Mouse (Mus musculus): ENCODE results near the gene Hadh.

The Hadh gene

DNA sequence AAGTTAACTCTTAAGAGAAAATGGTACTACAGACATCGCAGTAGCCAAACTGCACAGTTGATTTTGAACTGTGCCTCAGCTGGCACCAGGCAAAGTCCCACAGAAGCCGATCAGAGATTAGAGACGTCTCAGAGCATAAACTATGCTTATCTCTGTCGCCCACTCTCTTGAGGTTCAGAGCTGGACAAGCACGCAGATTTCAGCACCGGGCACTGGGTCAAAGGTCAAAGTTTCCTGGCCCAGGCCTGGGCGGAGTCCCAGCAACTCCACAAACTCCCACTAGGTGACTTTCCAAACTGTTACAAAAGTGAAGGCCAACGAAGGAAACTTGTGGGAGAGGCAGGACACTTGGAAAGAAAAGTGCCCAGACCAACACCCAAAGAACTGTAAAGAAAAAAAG, 744 bp downstream of the Hadh start:
- no peak for DNase-seq (ENCODE audit: low spot score in 2 of 2)

DNA sequence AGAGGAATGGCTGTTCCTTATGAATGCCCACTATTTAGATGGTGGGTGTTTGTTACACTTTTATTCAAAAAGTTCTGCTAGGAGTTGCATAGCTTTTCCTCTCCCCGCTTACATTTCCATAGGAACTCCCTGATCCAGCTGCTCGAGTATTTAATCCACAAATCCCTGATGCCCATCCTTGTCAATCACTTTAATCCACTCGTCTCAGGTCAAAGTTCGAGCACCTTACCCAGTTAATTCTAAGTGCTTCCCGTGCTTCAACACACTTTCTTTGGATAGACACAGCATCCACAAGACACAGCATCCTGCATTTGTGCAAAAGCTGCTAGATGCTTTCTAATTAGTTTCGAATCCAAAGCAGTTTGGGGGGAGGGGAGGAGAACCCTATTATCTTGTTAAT, 1.5 kb downstream of the Hadh start:
- DNase-seq (ENCODE audit: low spot score in 2 of 2), result no peak

DNA sequence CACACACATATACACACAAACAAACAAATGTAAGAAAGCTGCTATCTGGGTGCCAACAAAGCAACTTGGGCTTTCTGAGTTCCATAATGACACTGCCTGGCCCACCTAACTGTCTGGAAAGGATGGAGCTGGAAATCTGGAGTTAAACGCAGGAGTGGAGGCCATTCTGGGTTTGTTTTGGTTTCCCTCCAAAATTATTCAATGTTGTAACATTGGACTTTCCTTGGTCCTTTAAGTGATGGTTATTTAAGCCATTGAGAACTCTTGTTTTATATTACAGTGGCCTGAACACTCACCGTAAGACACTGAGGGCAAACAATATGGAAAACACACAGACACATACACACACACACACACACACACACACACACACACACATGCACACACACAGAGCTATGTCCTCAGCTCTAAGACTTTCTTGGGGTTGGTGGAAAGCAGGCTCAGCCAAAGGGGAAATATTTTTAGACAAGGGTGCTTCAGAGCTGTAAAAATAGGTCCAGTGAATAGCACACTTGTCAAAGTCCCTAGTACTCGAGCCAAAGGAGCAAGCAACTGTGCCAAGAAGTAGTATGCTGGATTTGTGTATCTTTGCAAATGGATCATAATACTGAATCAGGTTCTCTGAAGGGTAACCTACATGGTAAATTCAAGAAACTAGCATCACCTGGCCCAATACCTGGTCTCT, 5.4 kb downstream of the Hadh start:
- DNase-seq (ENCODE audit: low spot score in 2 of 2), result no peak

DNA sequence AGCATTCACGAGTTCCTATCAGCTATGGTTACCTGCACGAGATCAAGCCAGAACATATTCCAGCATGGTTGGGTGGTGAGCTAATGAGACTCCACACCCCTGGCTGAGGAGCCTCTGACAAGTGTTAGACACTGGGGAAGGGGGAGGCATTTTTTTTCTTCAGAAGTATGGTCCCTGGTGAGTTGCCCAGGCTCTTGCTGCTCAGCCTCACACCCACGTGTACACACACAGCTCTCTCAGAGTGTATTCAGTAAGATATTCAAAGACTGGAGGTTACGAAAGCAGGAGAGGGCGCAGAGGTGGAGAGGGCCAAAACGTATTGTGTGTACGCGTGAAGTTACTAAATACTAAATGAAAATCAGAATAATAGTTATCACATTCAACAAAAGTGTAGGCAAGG, 6.4 kb downstream of the Hadh start:
- no peak for DNase-seq (ENCODE audit: low spot score in 2 of 2)

DNA sequence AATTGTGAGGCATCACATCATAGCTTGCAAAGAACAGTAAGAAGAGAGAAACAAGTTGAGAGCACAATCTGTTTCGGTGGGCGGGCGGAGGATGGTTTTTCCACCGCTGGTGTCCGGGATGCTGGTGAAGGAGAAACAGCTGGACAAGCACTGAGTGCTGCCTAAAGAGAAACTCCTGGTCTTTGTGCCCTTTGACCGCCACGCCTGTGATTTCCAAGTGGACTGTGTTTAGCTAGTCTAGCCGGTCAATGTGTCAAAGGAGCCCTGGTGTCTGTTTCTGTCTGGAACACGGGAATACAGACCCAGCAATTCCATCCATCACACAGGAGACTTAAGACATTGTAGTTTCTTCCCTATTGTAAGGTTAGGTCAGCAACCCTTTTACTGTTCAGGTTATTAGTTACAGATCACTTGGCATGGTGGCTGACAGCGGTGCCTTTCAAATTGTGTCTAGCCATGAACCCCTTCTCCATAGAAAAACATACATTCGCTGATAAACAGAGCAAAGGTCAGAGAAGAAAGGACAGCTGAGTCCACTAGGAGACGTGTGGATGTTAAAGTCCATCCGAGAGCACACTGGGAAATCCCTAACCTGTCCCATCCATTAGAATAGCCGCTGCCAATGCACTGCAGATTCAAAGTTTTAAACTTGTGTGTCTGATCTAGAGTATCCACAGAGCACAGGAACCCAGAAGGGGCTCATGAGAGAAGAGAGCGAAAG, 8.0 kb downstream of the Hadh start:
- no peak for DNase-seq (ENCODE audit: low spot score in 2 of 2)

DNA sequence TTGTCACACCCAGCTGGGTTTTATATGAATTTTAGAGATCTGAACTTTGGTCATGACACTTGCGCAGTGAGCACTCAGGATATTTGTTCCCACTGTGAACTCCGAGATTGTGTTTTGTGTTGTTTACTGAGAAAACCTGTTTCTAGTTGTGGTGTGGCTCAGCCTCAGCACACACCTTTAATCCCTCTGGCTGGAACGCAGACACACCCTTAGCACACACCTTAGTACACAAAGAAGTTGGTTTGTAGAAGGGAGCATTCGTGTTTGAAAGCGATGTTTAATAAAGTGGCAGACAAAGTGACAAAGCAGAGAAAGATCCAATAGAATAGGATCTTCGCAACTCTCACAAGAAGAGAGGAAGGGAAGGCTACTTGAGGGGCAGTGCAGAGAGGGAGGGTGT, 11.5 kb downstream of the Hadh start:
- DNase-seq (ENCODE audit: low spot score in 2 of 2), result no peak

DNA sequence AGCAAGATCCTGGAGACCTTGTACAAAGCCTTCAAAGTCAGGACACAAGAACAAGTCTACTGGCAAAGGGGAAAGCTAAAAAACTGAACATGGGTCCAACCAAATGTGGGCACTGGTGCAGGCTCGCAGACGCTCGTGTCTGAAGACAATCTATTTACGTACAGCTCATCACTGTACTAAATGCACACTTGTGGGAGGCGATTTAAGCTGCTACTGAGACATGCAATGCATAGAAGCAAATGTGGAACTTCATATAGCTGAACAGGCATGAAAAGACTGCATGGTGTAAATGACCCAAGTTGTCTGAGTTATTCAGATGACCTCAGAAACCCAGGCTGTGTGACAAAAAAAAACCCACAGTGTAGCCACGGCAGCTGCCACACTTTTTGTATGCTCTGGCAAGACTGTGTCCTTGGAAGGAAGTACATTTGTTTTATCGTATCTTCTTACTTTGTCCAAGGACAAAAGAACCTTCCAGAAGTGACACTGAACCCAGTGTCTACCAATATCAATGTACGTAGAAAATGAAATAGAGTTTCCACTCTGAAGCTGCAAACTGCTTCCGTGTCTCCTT, 12.4 kb downstream of the Hadh start:
- no peak for DNase-seq (ENCODE audit: low spot score in 2 of 2)

GRCm38 (mm10) chr3:131258921-131259320, 13.0 kb downstream of the Hadh start:
- no peak for DNase-seq (ENCODE audit: low spot score in 2 of 2)

- DNase-seq (ENCODE audit: low spot score in 2 of 2), result no peak
Observed at GRCm38 (mm10) chr3:131255399-131255981, 16.4 kb downstream of the Hadh start.

DNA sequence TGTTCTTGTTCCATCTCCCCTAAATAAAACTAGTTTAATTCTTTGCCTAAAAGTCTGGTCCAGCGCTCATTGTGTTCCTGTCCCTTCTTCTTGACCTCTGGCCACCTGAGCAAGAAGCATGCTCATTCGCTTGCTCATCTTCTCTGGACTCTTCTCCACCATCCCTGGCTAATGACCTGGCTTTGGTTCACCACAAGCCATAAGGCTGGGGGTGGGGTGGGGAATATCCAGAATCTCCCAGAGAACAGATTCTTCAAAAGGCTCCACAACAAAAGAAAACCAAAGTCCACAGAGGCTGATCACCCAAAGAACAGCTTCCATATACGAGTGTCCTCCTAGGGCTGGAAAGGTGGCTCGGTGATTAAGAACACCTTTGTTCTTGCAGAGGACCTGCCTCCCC, 16.9 kb downstream of the Hadh start:
- DNase-seq (ENCODE audit: low spot score in 2 of 2), result no peak

- no peak for DNase-seq (ENCODE audit: low spot score in 2 of 2)
Observed at GRCm38 (mm10) chr3:131251601-131252000, 20.3 kb downstream of the Hadh start.

GRCm38 (mm10) chr3:131250978-131251377, 20.9 kb downstream of the Hadh start:
- DNase-seq (ENCODE audit: low spot score in 2 of 2), result no peak

DNA sequence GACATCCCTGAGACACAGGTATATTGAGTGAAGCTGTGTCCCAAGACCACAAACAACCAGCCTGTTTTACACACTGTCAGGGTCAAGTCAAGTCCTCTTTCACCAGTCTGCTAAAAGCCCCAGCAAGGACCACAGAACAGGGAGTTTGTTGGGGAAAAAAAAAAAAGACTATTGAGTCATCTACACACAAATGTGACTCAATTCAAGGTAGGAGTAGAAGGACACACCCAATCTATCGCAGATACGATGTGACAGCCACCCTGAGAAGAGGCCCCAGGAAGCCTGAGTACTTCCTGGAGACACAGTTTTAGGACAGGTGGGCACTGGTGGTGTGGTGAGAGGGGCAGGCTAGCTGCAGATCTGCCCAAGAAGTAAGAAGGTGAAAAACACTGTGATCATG, 21.6 kb downstream of the Hadh start:
- no peak for DNase-seq (ENCODE audit: low spot score in 2 of 2)

- DNase-seq (ENCODE audit: low spot score in 2 of 2), result no peak
Observed at GRCm38 (mm10) chr3:131248444-131248843, 23.5 kb downstream of the Hadh start.

GRCm38 (mm10) chr3:131247851-131248250, 24.1 kb downstream of the Hadh start:
- no peak for DNase-seq (ENCODE audit: low spot score in 2 of 2)

- DNase-seq (ENCODE audit: low spot score in 2 of 2), result no peak
Observed at GRCm38 (mm10) chr3:131247447-131247846, 24.5 kb downstream of the Hadh start.

GRCm38 (mm10) chr3:131246579-131247046, 25.3 kb downstream of the Hadh start:
- no peak for DNase-seq (ENCODE audit: low spot score in 2 of 2)

- DNase-seq (ENCODE audit: low spot score in 2 of 2), result peak; percentile 74 to 79
Observed at GRCm38 (mm10) chr3:131245766-131246578, 25.9 kb downstream of the Hadh start.

DNA sequence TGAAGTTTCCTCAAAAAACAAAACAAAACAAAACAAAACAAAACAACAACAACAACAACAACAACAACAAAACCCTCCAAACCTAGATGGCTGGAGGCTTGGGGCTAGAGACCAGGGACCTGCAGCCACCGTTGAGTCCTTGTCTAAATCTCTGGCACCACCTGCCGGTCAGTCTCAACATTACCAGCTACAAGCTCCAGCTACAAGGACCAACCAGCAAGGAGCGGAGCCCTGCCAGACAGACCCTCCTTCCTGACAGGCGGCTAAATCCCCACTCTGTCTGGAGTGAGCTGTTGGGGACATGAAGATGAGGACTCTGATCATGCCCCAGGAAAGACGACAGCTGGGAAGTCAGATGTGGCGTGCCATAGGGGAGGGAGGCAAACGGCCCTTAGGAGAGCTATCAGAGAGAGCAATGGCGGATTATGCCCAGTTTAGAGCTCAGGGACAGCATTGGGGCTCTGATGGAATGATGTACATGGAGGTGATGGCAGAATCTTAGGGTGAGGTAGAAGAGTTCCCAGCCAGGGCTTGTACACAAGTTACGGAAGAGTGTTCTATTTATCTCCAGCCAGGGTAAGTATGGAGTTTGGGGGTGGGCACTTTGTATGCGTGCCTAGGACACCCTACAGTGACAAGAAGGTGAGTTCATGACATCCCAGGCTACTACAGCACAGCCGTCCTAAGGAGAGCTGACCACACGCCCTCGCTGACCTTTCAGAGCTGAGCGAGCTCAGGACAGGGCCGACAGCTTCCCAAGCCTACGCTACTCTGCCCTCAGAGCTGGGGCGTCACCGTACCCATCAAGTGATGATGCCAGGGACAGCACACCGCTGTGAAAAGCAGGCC, 33.9 kb downstream of the Hadh start:
- peak; percentile 83 to 88 for DNase-seq (ENCODE audit: low spot score in 2 of 2)

DNA sequence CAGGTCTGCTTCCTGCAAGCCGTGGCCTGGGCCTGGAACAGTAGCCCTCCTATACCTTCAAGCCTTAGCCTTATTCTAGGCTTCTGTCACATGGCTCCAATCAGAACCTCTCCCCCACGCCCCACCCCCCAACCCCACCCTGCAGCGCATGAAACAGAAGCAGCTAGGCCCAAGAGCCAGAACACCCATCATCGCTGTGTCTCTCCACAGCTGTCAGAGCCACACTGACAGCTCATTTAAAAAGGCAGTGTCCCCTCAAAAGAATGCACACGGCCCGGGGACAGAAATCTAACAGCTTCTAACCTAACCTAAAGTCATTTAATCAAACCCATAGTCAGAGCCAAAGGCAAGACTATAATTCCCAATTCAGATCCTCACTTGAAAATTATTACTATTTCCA, 34.8 kb downstream of the Hadh start:
- no peak for DNase-seq (ENCODE audit: low spot score in 2 of 2)

GRCm38 (mm10) chr3:131228083-131228482, 43.8 kb downstream of the Hadh start:
- no peak for DNase-seq (ENCODE audit: low spot score in 2 of 2)
